In the genomic region with DNA sequence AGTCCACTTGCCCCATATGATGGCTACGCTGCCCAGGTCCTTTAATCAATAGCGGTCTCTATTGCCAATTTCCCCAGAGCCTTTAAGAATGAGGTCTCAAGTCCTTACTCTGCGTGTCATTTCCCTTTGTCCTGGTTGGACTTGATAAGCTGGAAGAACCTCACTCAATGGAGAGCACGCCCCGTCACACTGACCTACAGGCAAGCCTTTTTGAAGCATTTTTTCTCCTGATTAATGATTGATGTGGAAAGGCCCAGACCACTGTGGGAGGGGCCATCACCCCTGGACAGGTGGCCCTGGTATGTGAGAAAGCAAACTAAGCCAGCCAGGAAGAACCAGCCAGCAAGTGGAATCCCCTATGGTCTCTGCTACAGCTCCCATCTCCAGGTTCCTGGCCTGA, we compare ENCODE assay signal across 15 mouse cellular contexts.
DNase-seq lines count a peak whose midpoint lies in the region; ATAC-seq and TF ChIP-seq lines count a peak whose summit lies in the region.
"Had no signal": no experiment of that assay in that cellular context is flagged by ENCODE, and none has a peak within 500 bp of the region (broad histone marks: within the 10 kb centered on the region; RNA-seq: fewer than 3 reads in every experiment).

No protein-coding gene starts in this region.

- H3K4me2 ChIP-seq in liver, embryonic 13.5 days = no peak overlapping the region
- no peak overlapping the region for H3K4me2 ChIP-seq in stomach, postnatal 0 days (replicated peaks; ENCODE audit: low read depth)
- no peak overlapping the region for H3K4me2 ChIP-seq in forebrain, postnatal 0 days (ENCODE audit: low read depth)
- H3K4me2 ChIP-seq: forebrain, embryonic 12.5 days; hindbrain, embryonic 13.5 days had no signal

- WGBS in liver, embryonic 13.5 days (ENCODE audit: insufficient replicate concordance) = 66% methylated on average over 5 of the region's 5 CpGs
- 61% methylated on average over 5 of the region's 5 CpGs for WGBS in stomach, postnatal 0 days
- WGBS in forebrain, postnatal 0 days = 91% methylated on average over 5 of the region's 5 CpGs

- TF ChIP-seq CTCF in stomach, postnatal 0 days (IDR thresholded peaks at IDR 0.05; ENCODE audit: low read depth) = no peak
- no peak for TF ChIP-seq CTCF in forebrain, postnatal 0 days (IDR thresholded peaks at IDR 0.05; ENCODE audit: low read depth)

- 0 out of 2 replicates have a peak overlapping the region, but pooled peaks have one; percentile 1 for H3K9ac ChIP-seq in liver, embryonic 13.5 days
- no peak overlapping the region for H3K9ac ChIP-seq in stomach, postnatal 0 days (ENCODE audit: low read length)
- H3K9ac ChIP-seq in forebrain, postnatal 0 days = no peak overlapping the region
- H3K9ac ChIP-seq: forebrain, embryonic 12.5 days; hindbrain, embryonic 13.5 days had no signal

- H3K4me3 ChIP-seq in liver, embryonic 13.5 days (replicated peaks) = no peak overlapping the region
- no peak overlapping the region for H3K4me3 ChIP-seq in stomach, postnatal 0 days (ENCODE audit: low read depth, low read length)
- no peak overlapping the region for H3K4me3 ChIP-seq in forebrain, postnatal 0 days (ENCODE audit: low read depth, low read length)
- H3K4me3 ChIP-seq: forebrain, embryonic 12.5 days; gastrocnemius, adult 2 months; hindbrain, embryonic 13.5 days had no signal

- no peak for TF ChIP-seq EP300 in stomach, postnatal 0 days (optimal IDR thresholded peaks at IDR 0.05)

- H3K27me3 ChIP-seq in liver, embryonic 13.5 days = no peaks in the 10 kb centered on the region
- H3K27me3 ChIP-seq in stomach, postnatal 0 days (ENCODE audit: control insufficient read depth, insufficient read depth, low read length) = no peaks in the 10 kb centered on the region
- H3K27me3 ChIP-seq in forebrain, postnatal 0 days (ENCODE audit: insufficient read depth, low read length) = no peaks in the 10 kb centered on the region
- H3K27me3 ChIP-seq: forebrain, embryonic 12.5 days; hindbrain, embryonic 13.5 days had no signal

- no peaks in the 10 kb centered on the region for H3K9me3 ChIP-seq in liver, embryonic 13.5 days (replicated peaks)
- no peaks in the 10 kb centered on the region for H3K9me3 ChIP-seq in stomach, postnatal 0 days (ENCODE audit: control insufficient read depth, low read length)
- H3K9me3 ChIP-seq in forebrain, postnatal 0 days (ENCODE audit: low read length) = no peaks in the 10 kb centered on the region
- H3K9me3 ChIP-seq: forebrain, embryonic 12.5 days; hindbrain, embryonic 13.5 days had no signal

- ATAC-seq in liver, embryonic 13.5 days (ENCODE audit: low read depth) = peak; percentile 54
- peak; percentile 59 for ATAC-seq in stomach, postnatal 0 days (ENCODE audit: low FRiP score, low TSS enrichment)
- no peak for ATAC-seq in forebrain, postnatal 0 days

- H3K27ac ChIP-seq in liver, embryonic 13.5 days = 0 out of 2 replicates have a peak overlapping the region, but pooled peaks have one; percentile 15
- no peak overlapping the region for H3K27ac ChIP-seq in stomach, postnatal 0 days (replicated peaks)
- H3K27ac ChIP-seq in forebrain, postnatal 0 days (ENCODE audit: low read depth, low read length) = no peak overlapping the region
- H3K27ac ChIP-seq: forebrain, embryonic 12.5 days; gastrocnemius, adult 2 months; hindbrain, embryonic 13.5 days had no signal

- peak; percentile 70 for DNase-seq in kidney, adult 18-20 months
- DNase-seq in kidney, postnatal 10 days = peak; percentile 67
- DNase-seq in liver, embryonic 13.5 days = no peak
- DNase-seq in stomach, postnatal 0 days (ENCODE audit: low spot score) = peak; percentile 61
- no peak for DNase-seq in gastrocnemius, postnatal 25 days
- no peak for DNase-seq in frontal cortex, postnatal 25 days (ENCODE audit: low spot score in 2 of 2)
- no peak for DNase-seq in forebrain, postnatal 0 days
- DNase-seq: adrenal gland, adult 2 months; cerebellum, adult 8-10 months; gastrocnemius, adult 2 months; heart, postnatal 10 days; retina, postnatal 1 day; thymus, postnatal 4 days had no signal

- H3K36me3 ChIP-seq in liver, embryonic 13.5 days = peaks cover 85% of the 10 kb centered on the region
- H3K36me3 ChIP-seq in stomach, postnatal 0 days (ENCODE audit: control insufficient read depth, insufficient read depth, low read length) = peaks cover 14% of the 10 kb centered on the region
- peaks cover 20% of the 10 kb centered on the region for H3K36me3 ChIP-seq in forebrain, postnatal 0 days (ENCODE audit: insufficient read depth)

- H3K4me1 ChIP-seq in liver, embryonic 13.5 days (replicated peaks) = peaks cover 20% of the 10 kb centered on the region
- H3K4me1 ChIP-seq in stomach, postnatal 0 days (replicated peaks; ENCODE audit: control insufficient read depth, insufficient read depth) = no peaks in the 10 kb centered on the region; the same call in 1 of the 2 replicates
- peaks cover under 1% of the 10 kb centered on the region; the same call in 1 of the 2 replicates for H3K4me1 ChIP-seq in forebrain, postnatal 0 days (ENCODE audit: insufficient read depth)
- H3K4me1 ChIP-seq: forebrain, embryonic 12.5 days; hindbrain, embryonic 13.5 days had no signal

Comparison
In these comparisons a context has a peak if more than half of its experiments do, and no peak if none do; other contexts are left out.
1. DNase-seq: peak in kidney, adult 18-20 months (single experiment), kidney, postnatal 10 days (single experiment) and stomach, postnatal 0 days (single experiment); none in liver, embryonic 13.5 days (single experiment), gastrocnemius, postnatal 25 days (single experiment), frontal cortex, postnatal 25 days (0 of 2) and forebrain, postnatal 0 days (single experiment).